Mouse (Mus musculus) urinary bladder, postnatal 14 days (tissue): Measurements from ENCODE around the gene Fyco1.

Source experiments
- DNase-seq: peaks from one replicate; pipeline ENCODE4 v3.0.0; 2021; ENCODE audit warnings: low spot score

Gene Fyco1

DNA sequence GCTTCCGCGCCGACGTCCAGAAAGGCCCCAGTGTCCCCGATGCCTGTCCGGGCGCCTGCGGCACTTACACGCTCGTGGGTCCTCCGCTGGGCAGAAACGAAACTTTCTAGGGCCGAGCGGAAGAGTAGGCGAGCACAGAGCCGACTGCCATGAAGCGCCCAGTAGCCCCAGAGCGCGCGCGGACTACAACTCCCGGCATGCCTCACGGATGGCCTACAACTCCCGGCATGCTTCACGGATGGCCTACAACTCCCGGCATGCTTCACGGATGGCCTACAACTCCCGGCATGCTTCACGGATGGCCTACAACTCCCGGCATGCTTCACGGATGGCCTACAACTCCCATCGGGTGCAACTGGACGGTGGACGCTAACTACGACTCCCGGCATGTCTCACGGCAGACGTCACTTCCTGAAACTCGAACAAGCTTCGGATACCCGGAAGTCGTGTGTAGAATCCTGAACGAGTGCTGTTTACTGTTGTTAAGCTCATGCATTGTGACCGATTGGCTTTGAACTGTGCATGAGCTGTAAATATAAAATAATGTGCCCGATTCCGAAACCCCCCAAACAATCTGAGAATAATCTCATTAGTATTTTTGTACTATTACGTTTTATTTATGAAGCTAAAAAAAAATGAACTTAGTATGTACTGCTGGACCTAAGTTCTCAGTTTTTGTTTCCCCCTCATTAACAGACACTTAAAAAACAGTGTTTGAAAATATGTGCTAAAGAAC is at the start of gene Fyco1:
Fyco1 (minus strand) TSS at position 187 of the 736 bp plus-strand sequence.
- DNase-seq, result peak; percentile 94

DNA sequence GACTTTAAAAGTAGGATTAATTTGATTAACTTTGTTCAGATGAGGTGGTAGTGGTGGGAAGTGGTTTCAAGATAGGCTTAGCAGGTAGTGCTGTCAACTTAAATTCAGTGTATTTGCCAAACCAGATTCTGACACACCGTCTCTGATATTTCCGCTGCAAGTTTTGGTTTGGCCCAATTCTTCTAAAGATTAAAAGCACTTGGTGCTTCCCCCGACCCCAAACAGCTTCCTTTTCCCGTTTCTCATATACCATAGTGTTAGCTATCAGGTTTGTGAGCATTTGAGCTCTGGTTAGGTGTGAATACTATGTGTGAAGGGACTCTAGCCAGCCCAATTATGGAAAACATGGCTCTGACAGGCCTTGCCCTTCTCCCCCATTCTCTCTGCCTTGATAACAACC is 20.4 kb upstream of the Fyco1 start:
- no peak for DNase-seq

DNA sequence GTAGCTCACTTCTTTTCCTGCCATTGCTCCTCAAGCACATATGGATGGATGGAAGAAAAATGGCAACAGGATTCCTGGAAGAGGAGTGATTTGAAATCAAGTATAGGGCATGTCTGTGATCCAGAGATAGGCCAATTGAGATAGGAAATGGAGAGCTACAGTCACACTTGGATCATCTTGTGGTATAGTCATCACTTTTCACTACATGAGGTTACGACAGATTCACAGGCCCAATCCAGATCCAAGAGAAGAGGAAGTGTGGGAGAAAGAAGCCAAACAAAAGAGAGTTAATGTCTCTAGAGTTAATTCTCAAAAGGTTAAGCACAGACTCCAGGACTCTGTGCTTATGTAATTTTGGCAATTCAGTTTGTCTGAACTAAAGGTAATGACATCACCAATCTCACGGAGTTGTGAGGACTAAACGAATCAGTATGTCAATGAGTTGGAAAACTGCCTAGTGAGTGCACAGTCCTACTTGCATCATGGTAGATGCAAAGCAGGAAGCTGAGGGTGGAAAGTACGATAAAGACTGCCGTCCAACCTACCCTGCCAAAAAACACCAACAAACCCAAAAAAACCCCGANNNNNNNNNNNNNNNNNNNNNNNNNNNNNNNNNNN is 17.6 kb upstream of the Fyco1 start:
- DNase-seq, result no peak

DNA sequence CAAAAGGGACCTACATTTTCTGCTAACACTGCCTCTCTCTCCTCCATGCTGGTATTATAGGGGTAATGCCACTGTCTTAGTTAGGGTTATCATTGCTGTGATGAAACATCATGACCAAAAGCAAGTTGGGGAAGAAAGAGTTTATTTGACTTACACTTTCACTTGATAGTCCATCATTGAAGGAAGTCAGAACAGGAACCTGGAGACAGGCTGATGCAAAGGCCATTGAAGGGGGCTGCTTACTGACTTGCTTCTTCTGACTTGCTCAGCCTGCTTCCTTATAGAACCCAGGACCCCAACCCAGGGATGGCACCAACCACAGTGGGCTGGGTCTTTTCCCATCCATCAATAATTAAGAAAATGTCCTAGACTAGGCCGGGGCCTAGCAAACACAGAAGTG is 11.9 kb upstream of the Fyco1 start:
- no peak for DNase-seq

DNA sequence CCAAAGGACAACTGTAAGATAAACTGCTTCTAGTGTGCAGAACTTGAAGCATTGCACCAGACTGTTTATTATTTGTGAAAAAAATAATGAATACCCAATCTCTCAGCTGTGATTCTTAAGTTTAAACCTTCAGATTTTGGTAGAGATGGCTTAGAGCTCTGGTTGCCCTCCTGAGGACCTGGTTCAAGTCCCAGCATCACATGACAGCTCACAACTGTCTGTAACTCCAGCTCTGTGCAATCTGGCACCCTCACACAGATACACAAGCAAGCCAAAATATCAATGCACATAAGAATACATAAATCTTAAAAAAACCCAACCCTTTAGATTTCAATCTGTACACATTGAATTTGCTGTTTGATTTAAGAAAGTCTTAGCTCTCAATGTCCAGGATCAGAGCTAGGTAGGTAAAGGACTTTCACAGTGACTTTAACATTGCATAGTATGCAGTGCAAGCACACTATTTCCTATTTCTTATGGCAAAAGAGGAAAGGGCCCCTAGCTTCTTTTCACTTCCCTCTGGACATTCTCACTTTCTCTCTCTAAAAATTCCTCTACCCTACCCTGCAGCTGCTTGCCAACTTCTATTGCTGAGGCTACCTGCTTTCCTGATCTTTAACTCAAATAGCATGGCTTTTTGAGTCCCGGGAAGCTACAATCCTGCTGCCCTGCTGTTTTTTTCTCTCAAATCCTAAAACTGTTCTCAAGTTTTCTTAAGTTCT is 11.4 kb upstream of the Fyco1 start:
- DNase-seq, result no peak

DNA sequence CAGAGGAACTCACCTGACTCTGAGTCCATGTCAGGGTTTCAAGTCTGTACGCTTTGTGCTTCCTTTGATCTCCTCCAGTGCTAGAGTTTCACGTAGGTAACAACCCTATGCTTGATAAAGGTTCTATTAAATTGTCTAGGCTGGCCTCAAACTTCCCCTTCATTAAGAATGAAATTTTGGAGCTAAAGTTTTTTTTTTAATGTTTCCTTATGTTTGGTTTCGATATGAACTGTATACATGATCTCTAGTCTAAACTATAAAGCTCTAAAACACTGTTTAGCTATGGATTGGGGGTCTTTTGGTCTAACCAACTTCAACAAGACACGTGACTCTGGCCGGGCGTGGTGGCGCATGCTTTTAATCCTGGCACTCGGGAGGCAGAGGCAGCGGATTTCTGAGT is 10.2 kb upstream of the Fyco1 start, which contains the start of gene Xcr1:
Xcr1 (minus strand) TSS at position 101 of the 400 bp plus-strand sequence.
- no peak for DNase-seq

DNA sequence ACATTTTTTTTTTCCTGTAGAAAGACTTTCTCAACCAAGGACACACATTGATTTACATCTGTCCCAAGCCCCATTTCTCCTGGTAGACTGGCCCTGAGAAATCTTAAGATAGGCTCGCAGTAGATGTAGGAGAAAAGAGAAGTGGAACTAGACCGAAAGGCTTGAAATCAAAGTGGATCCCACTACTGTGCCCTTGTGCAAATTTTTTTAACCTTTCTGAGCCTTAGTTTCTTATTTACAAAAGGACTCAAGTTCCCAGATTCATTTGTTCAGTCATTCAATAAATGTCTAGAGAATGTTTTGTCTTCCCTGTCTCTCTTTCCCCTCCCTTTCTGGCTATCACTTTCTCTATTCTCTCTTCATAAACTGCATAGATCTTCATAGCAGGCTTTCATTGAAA is 5.1 kb upstream of the Fyco1 start:
- DNase-seq, result no peak

DNA sequence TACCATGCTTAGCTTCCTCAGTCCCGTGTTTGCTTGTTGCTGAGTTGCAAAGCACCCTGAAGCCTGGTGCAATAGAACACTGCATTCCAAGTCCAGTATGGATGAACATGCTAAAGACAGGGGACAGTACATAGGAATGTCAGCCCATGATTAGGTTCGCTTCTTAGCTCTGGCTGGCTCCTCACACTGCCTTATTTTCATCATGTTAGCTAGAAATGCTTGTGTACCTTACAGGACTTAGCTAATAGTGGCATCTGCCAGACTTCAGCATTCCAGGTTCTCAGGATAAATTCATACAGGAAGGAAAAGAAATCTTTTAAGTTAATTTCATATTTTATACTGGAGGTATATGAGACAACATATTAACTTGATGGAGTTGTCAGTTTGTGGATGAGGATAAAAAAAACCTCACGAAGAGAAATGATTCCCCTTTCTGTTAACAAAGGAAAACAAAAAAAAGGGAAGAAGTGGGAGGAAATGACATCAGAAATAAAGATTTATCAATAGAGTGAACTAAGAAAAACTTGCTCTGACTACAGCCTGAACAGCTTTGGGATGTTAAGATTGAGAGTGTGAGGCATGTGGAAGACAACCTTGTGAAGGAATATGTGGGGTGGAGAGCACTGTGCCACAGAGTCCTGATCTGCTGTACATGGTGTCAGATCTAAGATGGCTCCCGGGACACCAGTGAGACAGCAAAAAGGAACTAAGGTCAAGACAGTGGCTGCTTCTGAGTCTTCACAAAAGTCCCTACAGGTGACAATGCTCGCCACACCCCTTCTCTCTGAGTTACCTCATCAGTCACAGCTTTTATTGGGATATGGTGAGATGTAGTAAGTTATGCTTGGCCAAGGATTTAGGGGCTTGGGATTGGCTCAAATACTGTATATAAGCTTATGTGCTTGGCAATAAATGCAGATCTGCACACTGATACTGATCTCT is 1.0 kb upstream of the Fyco1 start:
- no peak for DNase-seq

DNA sequence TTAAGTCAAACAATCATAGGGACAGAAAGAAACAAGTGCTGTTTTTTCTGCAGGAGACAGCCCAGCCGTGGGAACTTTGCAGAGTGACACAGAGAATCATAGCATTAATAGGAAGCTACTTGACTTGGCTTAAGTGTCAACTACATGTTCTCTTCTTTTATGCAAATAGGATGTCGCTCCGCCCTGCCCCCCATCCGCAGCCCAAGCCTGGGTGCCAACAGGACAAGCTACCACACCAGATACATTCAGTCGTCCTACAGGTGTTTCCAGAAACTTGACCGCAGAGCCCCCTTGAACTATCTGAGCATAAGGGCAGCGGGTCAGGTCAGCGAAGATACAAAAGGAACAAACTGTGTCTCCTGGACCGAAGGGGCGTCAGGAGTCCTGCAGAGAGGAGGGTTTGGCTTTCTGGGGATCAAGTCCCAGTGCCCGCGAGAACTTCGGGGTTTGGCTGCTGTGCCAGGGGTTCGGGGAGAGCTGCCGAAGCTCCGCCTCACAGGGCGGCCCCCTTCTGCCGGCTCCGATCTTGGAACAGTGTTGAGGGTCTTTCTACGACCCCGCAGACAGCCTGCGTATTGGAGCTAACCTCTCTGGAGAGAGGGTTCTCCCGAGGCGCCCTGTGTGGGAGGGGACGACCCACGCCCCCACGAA is 512 bp downstream of the Fyco1 start:
- DNase-seq, result peak; percentile 62

DNA sequence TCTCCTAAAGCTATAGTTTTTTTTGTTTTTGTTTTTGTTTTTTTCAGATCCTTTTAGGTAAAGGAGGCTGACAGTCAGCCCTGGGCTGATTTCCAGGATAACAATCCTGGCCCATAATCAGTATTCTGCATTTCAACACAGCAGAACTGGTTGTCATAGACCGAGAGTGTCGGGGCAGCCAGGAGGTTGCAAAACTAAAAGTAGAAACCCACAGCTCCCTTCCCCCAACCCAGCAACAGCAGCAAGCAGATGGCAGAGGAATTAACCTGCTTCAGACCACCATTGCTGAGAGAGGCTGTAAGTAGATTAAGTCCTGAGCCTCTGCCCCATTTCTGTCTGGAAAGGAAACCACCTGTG is 1.0 kb downstream of the Fyco1 start:
- peak; percentile 29 for DNase-seq

DNA sequence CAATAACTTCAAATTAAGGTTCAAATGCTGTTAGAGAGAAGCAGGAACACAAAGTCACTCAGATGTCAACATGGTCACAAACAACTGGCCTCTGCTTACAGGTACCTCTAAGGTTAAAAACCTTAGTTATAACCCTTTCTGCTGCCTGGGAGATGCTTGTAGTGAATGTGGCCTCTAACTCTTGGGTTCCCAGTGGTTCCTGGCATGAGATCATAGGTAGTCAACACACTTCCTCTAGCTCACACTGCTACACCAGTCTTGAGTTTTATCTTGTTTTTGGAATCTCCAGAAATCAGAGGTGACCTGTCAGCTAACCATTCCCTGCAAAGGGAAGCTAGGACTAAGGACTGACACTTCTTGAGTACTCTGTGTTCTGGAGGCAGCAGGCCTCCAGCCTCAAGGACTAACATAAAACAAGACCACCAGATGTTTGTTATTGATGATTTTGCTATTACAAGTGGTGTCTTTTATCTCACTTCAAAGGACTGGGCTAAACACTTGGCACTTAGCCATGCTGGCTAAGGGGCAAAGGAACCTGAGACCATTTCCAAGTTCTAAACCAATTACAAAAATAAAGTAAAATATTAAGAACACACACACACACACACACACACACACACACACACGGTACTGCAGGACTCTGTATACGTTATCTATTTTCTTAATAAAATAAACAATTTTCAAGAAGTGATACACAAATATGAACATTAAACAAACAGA is 1.6 kb downstream of the Fyco1 start:
- peak; percentile 12 for DNase-seq

DNA sequence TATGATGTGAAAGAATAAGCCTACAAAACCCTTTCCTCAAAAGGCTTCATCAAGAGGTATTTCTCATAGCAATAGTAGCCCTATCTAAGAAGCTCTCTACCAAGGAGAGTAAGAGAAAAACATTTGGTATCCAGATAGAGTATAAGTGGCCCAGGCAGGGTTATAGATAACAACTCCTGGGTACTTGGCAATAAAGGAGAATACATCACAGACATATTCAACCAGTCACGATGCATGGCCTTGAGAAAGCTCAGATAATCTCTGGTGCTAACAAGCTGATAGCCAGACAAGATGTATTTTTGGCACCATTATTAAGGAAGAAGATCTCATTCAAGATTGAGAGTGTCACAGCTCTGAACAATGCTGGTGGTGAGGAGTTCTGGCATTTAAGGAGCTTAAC is 5.2 kb downstream of the Fyco1 start:
- DNase-seq, result no peak

DNA sequence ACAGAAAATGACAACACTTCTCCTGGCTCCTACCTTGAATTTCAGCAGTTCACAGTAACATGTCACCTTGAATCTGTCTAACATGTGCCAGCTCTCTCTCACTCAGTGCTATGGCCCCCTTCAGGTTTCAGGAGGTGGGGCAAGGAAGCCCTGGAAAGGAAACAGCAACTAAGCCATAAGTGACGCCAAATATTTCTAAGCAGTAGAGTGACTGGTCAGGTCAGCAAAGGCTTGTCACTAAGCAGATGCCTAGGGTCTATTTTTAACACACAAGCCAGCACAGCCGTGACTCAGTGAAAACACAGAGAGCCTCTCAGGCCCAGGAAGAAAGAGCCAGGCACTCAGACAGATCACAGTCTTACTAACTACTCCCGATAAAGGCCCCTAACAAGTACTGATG is 6.6 kb downstream of the Fyco1 start:
- no peak for DNase-seq

DNA sequence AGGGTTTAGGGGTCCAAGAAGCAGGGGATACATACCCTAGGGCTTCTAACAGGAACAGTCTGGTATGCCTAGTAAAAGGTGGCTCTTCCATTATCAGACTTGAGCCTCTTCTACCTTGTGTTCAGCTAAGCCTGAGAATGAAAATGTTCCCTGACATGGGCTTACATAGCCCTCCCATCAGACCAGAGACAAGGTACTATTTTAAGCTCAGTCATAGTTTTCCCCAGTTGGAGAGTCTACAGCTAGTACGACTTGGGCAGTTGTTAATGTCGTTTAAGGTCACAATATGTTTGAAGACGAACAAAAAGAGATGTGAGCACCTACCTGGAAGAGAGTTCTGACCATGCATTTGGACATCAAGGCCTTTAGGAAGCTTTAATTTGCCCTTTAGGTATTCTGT is 7.2 kb downstream of the Fyco1 start:
- DNase-seq, result no peak

DNA sequence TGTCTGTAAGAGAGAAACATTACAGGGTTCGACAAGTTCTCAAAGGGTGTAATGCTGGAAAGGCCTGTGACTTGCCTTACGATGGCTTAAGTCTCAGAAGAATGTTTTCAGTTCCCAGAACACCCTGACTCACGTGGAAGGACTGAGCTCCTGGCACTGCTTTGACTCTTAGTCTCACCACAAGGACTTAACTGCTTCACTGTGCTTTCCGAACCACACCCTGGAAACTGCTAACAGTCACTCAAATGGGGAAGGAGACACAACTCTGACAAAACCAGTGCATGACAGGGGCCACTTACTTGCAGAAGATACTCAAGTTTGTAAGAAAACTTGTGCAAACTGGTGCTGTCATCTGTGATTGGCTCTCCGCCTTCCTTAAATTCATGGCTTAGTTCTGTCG is 11.5 kb downstream of the Fyco1 start:
- DNase-seq, result no peak

DNA sequence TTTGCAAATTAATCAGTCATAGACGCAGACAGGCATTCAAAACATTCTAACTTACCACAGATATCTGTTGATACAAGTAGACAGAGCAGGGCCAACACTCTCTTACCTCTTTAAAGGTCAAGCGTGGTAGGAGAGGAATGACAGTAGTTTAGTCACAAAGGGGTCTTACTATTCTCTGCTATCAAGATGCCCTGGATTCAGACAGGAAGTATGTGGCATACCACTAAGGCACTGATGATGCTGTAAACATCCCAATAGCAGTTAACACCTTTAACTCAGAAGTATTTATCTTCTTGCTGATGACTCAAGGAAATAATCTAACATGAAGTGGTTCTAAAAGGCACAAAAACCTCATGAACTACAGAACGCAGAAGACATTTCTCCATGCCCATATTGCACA is 15.8 kb downstream of the Fyco1 start:
- DNase-seq, result no peak

DNA sequence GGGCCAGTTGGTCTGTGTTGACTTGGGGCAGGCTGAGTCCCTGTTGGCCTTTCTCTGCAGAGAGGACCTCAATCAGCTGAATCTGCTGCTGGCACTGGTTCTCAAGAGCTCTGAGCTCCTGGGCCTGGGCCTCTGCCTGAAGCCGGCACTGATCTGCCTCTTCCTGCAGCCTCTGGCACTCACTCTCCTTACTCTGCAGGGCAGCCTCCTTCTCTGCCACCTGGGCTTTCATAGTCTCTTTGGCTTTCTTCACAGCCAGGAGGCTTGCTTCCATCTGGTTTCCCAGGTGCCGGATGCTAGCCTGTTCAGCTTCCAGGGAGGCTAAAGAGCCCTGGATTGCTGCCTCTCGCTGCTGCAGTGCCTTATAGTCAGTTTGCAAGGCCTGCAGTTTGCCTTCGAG is 22.8 kb downstream of the Fyco1 start:
- no peak for DNase-seq

DNA sequence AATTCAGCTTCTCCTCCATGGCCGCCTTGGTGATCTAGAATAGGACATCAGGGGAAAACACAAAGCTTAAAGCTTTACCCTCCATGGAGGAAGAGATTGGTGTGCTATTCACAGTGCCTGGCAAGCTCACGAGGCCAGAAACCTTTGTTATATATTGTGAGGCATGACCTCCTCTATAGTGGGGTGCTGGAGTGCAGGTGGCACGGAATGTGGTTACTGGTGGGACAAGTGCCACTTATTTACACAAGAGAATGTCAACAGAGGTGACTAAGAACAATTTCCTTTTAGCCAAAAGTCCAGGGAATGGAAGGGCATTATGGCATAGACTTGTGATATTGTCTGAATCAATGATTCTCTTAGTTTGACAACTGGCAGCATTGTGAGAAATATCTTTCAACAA is 25.1 kb downstream of the Fyco1 start:
- peak; percentile 20 for DNase-seq

DNA sequence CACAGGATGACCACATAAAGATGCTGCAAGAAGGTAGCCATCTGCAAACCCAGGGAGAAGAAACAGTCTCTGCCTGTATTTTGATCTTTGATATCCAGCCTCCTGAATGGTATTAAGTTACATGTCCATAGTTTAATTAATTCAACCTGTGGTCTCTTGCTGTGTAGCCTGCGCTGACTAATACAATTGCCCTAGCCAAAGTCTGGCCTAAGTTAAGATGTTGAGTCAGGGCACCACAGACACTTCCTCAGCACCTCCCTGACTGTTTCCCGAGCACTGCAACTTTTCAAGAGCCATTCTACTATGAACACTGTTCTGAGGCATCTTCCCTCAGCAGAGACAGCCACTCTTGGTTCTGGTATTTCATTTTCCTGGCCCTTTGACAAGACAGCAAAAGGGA is 33.1 kb downstream of the Fyco1 start:
- DNase-seq, result no peak

DNA sequence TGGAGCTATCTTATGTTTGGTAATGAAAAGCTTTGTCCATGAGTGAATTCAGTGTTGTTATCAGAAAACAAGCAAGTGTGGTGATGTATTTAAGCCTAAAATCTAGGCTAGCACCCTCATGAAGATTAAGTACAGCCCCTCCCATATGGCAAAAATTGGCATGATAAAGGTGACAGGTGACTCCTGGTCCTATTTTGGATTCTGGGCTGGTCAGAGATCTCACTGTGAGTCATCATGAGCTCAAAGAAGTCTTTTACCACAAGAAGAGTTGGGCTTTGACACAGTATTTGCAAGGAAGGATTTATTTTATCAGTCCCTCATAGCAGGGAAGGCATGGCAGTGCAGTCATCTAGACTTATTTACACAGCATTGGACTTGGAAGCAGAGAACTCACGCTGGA is 35.7 kb downstream of the Fyco1 start:
- DNase-seq, result no peak

DNA sequence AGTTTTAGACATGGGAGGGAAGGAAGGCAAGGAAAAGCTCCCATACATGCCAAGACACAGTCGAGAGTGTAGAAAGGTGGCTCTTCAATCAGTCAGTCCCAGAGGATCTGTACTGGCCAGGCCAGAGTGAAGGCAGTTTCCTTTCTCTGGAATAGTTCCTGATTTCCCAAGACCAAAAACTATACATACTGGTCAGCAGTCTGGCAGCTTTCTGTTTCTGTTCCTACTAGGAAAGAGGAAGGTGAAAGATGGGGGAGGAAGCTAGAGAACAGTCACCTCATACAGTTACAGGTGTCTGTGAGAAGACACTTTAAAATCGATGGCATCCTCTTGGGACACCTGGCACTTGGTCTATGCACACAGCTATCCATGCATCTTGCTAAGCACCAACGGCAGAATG is 36.3 kb downstream of the Fyco1 start:
- DNase-seq, result no peak
